Mouse (Mus musculus) forebrain, embryonic 14.5 days (tissue): ENCODE data around the gene Gm11639. TPM values are rescaled to one million over a fixed set of nuclear protein-coding genes. Genes with fewer than 3 reads are reported as not detected.

Source experiments
- ATAC-seq: fragments of 200-750 bp; cut with Nextera tagmentation; 2 replicates; pipeline ENCODE4 v1.8.0; 2017; ENCODE audit warnings: mild to moderate bottlenecking, moderate library complexity
- DNase-seq: peaks from one replicate; pipeline ENCODE4 v3.0.0-alpha.2; 2015; ENCODE audit warnings: low spot score
- H3K27ac ChIP-seq: fragments of 300-500 bp; sonication (generic); 2 replicates; pipeline ENCODE4 v1.5.1; 2014; ENCODE audit warnings: low read depth, mild to moderate bottlenecking, control low read depth, low read length, moderate library complexity
- H3K27me3 ChIP-seq: fragments of 300-500 bp; sonication (generic); replicated peaks from 2 replicates; pipeline ENCODE4 v1.6.1; 2014; ENCODE audit warnings: low read length, control low read depth, mixed read lengths; ENCODE audit not compliant: control insufficient read depth, insufficient read depth
- H3K36me3 ChIP-seq: fragments of 300-500 bp; sonication (generic); 2 replicates; pipeline ENCODE4 v1.6.1; 2014; ENCODE audit warnings: low read length, control low read depth; ENCODE audit not compliant: control insufficient read depth, insufficient read depth
- H3K4me1 ChIP-seq: fragments of 300-500 bp; sonication (generic); 2 replicates; pipeline ENCODE4 v1.6.1; 2014; ENCODE audit warnings: antibody characterized with exemption, low read length, control low read depth; ENCODE audit not compliant: control insufficient read depth, insufficient read depth
- H3K4me2 ChIP-seq: fragments of 300-500 bp; sonication (generic); 2 replicates; pipeline ENCODE4 v1.6.1; 2014; ENCODE audit warnings: mild to moderate bottlenecking, control low read depth, low read length
- H3K4me3 ChIP-seq: fragments of 300-500 bp; sonication (generic); 2 replicates; pipeline ENCODE4 v1.5.1; 2014; ENCODE audit warnings: low read depth, low read length, control low read depth
- H3K9ac ChIP-seq: fragments of 300-500 bp; sonication (generic); 2 replicates; pipeline ENCODE4 v1.6.1; 2014; ENCODE audit warnings: mild to moderate bottlenecking, low read length, control low read depth, moderate library complexity
- H3K9me3 ChIP-seq: fragments of 300-500 bp; sonication (generic); replicated peaks from 2 replicates; pipeline ENCODE4 v1.6.1; 2016; ENCODE audit warnings: low read length, control low read depth, mixed read lengths; ENCODE audit not compliant: control insufficient read depth
- WGBS: fragments of 180-500 bp; shearing (Covaris S2); extraction: QIAGEN DNeasy Blood & Tissue Kit; methylation state at CpG from one replicate; pipeline ENCODE4 v1.1.7; 2014; 5-methylcytosine and 5-hydroxymethylcytosine counted together
- polyA plus RNA-seq: library from polyadenylated mRNA; unstranded; fragments of >200 nt; fragmentation: Nextera tagmentation; extraction: Ambion mirVana; gene quantifications from 2 replicates; pipeline ENCODE4 v1.2.1, GENCODE M21; 2014

Gene Gm11639
- polyA plus RNA-seq, 1 experiment from 2014 or later, result not detected

DNA sequence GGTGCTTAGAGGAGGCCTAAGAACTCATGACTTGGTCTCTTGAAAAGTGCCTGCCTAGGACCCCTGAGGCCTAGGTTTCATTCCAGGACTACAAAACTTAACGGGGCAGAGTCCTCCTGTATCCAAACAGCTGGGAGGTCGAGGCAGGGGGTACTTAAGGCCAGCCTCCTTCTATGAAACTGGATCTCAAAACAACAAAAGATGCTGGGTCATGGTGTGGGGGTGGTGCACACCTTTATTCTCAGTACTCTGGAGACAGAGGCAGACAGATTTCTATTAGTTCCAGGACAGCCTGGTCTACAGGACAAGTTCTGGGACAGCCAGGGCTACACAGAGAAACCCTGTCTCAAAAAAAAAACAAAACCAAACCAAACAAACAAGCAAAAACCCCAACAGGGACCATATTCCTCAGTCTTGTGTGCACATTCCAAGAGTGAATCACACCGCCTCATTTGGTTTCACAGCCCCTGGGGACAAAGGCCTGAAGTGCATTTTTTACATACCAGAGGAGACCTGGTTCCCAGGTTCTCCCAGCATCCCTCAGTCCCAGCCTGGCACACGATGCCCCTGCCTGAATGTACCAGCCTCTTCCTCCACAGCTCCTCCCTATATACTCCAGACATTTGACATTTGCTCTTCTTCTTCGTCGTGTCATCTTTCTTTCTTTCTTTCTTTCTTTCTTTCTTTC is 474.3 kb downstream of the Gm11639 start:
- H3K36me3 ChIP-seq, result no peaks in the 10 kb centered on the region
- no peak overlapping the region for H3K9ac ChIP-seq
- H3K9me3 ChIP-seq, result no peaks in the 10 kb centered on the region
- DNase-seq (no peak), ATAC-seq (no peak)
- 56% methylated on average over 6 of the region's 6 CpGs for WGBS
- H3K27me3 ChIP-seq, result no peaks in the 10 kb centered on the region
- no peak overlapping the region for H3K4me3 ChIP-seq
- no peak overlapping the region for H3K4me2 ChIP-seq
- no peak overlapping the region for H3K27ac ChIP-seq
- H3K4me1 ChIP-seq, result no peaks in the 10 kb centered on the region

DNA sequence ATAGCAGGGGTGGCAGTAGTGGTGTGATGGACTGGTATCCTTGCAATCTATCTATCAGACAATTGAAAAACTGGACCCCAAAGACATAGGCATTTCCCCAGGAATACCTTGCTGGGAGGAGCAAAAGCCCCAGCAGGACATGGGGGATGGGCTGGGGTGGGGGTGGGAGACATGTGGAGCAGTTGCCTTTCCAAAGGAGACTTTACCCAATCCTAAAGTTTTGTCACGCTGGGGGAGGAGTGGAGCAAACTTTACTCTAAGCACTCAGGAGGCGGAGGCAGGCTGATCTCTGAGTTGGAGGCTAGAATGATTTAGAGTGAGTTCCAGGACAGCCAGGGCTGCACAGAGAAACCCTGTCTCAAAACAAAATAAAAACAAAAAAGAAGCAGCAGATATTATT is 475.9 kb downstream of the Gm11639 start:
- Histone ChIP-seq H3K36me3 (no peaks in the 10 kb centered on the region), H3K27ac (no peak overlapping the region), H3K9me3 (no peaks in the 10 kb centered on the region), H3K4me2 (no peak overlapping the region), H3K4me3 (no peak overlapping the region), H3K4me1 (no peaks in the 10 kb centered on the region), H3K9ac (no peak overlapping the region), H3K27me3 (no peaks in the 10 kb centered on the region)
- DNase-seq, result no peak
- no peak for ATAC-seq
- 89% methylated on average over 2 of the region's 2 CpGs for WGBS

DNA sequence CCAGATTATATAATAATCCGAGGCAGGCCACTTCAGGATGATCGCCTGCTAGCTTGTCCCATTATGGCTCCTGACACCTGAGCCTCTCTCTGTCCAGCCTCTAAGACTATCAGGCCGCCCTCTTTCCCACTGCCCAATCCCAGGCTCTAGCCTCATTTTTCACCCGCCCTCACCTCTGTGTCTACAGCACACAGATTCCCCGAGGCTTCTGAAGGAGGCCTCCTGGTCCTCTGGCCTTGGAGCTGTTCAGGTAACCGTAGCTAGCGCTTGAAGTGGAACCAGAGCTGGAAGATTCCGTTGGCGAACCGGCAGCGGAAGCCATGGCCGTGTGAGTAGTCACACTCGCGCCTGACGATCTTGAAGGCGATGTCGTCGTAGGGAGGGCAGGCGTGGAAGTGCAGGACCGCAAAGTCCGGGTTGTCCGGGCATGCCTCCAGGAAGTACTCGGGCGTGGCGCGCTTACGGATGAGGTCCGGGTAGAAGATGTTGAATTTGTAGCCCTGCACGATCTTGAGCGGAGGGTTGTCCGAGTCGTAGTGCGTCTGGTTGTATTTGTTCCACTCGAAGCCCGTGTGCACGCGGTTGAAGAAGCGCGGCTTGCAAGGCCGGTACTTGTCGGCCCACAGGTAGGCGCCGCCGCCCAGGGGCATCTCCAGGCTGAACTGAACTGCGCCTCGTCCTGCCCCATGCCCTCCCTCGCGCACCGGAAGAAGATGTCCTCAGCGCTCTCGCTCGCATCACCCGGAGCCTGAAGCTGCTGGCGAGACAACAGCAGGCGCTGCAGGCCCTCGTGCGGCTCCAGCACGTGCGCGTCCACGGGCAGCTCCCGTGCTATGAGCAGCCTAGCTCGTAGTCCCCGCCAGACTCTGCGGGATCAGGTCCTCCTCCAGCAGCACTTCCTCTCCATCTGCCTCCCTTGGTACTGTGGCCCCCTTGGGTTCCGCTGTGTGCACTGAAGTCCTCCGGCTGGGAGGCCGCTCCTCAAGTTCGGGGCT is 479.3 kb downstream of the Gm11639 start:
- no peak for DNase-seq
- Histone ChIP-seq H3K36me3 (no peaks in the 10 kb centered on the region), H3K4me3 (no peak overlapping the region)

DNA sequence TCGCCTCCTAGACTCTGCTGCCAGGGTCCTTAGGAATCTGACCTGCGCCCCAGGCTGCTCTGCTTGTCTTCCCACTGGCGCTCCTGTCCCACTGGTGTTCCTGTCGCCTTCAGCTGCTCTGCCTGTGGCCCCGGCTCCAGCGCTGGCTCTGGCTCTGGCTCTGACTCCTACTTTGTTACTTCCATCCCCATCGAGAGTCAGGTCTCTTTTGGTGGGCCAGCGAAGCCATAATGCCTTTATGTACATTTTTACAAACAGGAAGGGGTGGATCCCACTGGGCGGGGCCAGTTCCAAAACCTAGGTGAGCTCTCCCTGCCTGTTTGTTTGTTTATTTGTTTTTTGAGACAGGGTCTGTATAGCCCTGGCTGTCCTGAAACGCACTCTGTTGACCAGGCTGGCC is 481.3 kb downstream of the Gm11639 start:
- no peaks in the 10 kb centered on the region for H3K36me3 ChIP-seq
- WGBS, result 88% methylated on average over 10 of the region's 10 CpGs
- DNase-seq, result no peak

More for the DNA sequence above, 479.3 kb downstream of the Gm11639 start:
- WGBS, result 87% methylated on average over 69 of the region's 69 CpGs
- Histone ChIP-seq H3K4me1 (no peaks in the 10 kb centered on the region), H3K27ac (no peak overlapping the region), H3K4me2 (no peak overlapping the region), H3K9me3 (no peaks in the 10 kb centered on the region), H3K27me3 (no peaks in the 10 kb centered on the region), H3K9ac (no peak overlapping the region)
- no peak for ATAC-seq

More for the DNA sequence above, 481.3 kb downstream of the Gm11639 start:
- H3K27me3 ChIP-seq, result no peaks in the 10 kb centered on the region
- no peaks in the 10 kb centered on the region for H3K4me1 ChIP-seq
- no peaks in the 10 kb centered on the region for H3K9me3 ChIP-seq
- H3K27ac ChIP-seq, result no peak overlapping the region
- ATAC-seq, result no peak
- no peak overlapping the region for H3K4me2 ChIP-seq
- H3K4me3 ChIP-seq, result no peak overlapping the region
- no peak overlapping the region for H3K9ac ChIP-seq

Other genes with a start within 250 kb of the Gm11639 start
- 26.3 and 32.3 TPM in 2 replicates for gene Kansl1, start 216.8 kb upstream of the Gm11639 start, polyA plus RNA-seq
- gene Cdc27, start 135.1 kb upstream of the Gm11639 start, polyA plus RNA-seq, result 50.2 and 50.4 TPM in 2 replicates
- gene Myl4, start 135.0 kb upstream of the Gm11639 start, polyA plus RNA-seq, result 1.7 and 3.0 TPM in 2 replicates
- gene Itgb3, start 77.7 kb upstream of the Gm11639 start, polyA plus RNA-seq, result 0.24 and 0.27 TPM in 2 replicates